Mouse (Mus musculus) ES-E14 (cell line): ENCODE results near the gene Tasp1.

ENCODE experiments used
- ZC3H11A ChIP-seq: IDR thresholded peaks from 2 replicates; pipeline ENCODE4 v1.6.1; 2012; ENCODE audit warnings: low read depth, mild to moderate bottlenecking, inconsistent platforms, low read length, borderline replicate concordance
- ZNF384 ChIP-seq: IDR thresholded peaks from 2 replicates; pipeline ENCODE4 v1.6.1; 2012; ENCODE audit warnings: low read depth, low read length, inconsistent platforms

DNA sequence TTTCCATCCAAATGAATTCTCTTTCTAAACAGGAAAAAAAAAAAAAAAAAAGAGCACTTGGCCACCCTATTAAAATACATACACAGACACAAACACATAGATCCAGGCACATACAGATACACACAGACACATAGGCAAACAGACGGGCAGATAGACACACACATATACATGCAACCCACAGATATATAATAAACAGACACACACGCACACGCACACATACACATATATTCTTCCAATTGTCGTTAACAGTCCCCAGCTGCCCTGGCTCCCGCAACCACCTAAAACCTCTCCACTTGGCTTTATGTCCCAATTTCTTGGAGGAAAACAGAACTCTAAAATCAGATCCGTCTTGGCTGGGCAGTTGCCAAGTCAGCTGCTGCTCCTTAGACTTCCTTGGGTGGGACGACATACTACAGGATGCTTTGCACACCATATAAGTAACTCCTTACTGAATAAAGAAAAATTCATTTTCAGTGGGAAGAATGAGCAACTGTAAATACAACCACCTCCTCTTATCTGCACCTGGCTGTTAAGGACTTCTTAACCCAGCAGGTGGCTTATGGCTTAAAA, 188.5 kb downstream of the Tasp1 start:
- TF ChIP-seq ZNF384 (no peak), ZC3H11A (no peak)
